Mouse (Mus musculus): ENCODE data around the gene Cabp2. TPM values are rescaled to one million over a fixed set of nuclear protein-coding genes. Genes with fewer than 3 reads are reported as not detected.
"Not testable (repeated sequence)": the region's sequence is repeated elsewhere in the genome, so short reads cannot be mapped to it uniquely, and the experiment has no call there.

The Cabp2 gene
- polyA plus RNA-seq, 1 experiment from 2014 or later, result not detected

- not testable (repeated sequence) for H3K4me3 ChIP-seq (ENCODE audit: control insufficient read depth in 1 of 2, insufficient read depth in 1 of 2, low read depth in 1 of 2, low read length in 2 of 2); H3K4me2 ChIP-seq (ENCODE audit: low read length); ATAC-seq (ENCODE audit: insufficient number of reproducible peaks, insufficient read depth, low FRiP score, low read depth); H3K4me1 ChIP-seq (ENCODE audit: control insufficient read depth in 2 of 2, insufficient read depth in 2 of 2, low read length in 2 of 2); H3K9me3 ChIP-seq (ENCODE audit: control insufficient read depth, low read length); H3K36me3 ChIP-seq (ENCODE audit: control insufficient read depth, insufficient read depth, low read length); H3K9ac ChIP-seq (ENCODE audit: low read length); H3K27ac ChIP-seq (replicated peaks in 1 of 2; ENCODE audit: control insufficient read depth in 1 of 2, insufficient read depth in 1 of 2, low read depth in 2 of 2, low read length in 2 of 2); H3K27me3 ChIP-seq (ENCODE audit: control insufficient read depth, insufficient read depth, low read length)
- 84% methylated on average over 5 of the region's 5 CpGs for WGBS
Measured at GRCm38 (mm10) chr19:4049069-4049468, 32.3 kb upstream of the Cabp2 start.

- H3K27me3 ChIP-seq (ENCODE audit: control insufficient read depth, insufficient read depth, low read length), result no peaks in the 10 kb centered on the region
- ATAC-seq (ENCODE audit: insufficient number of reproducible peaks, insufficient read depth, low FRiP score, low read depth), result no peak
- 93% methylated on average over 5 of the region's 5 CpGs for WGBS
- H3K4me3 ChIP-seq (ENCODE audit: control insufficient read depth in 1 of 2, insufficient read depth in 1 of 2, low read depth in 1 of 2, low read length in 2 of 2), result no peak overlapping the region
- peaks cover under 1 to 8% of the 10 kb centered on the region in 2 experiments; a peak in 2 of 4 replicates for H3K4me1 ChIP-seq (ENCODE audit: control insufficient read depth in 2 of 2, insufficient read depth in 2 of 2, low read length in 2 of 2)
- H3K9ac ChIP-seq (ENCODE audit: low read length), result no peak overlapping the region
- no peak overlapping the region for H3K4me2 ChIP-seq (ENCODE audit: low read length)
- no peaks in the 10 kb centered on the region for H3K9me3 ChIP-seq (ENCODE audit: control insufficient read depth, low read length)
- H3K27ac ChIP-seq (replicated peaks in 1 of 2; ENCODE audit: control insufficient read depth in 1 of 2, insufficient read depth in 1 of 2, low read depth in 2 of 2, low read length in 2 of 2), result no peak overlapping the region
- H3K36me3 ChIP-seq (ENCODE audit: control insufficient read depth, insufficient read depth, low read length), result no peaks in the 10 kb centered on the region
Measured at GRCm38 (mm10) chr19:4051016-4051415, 30.4 kb upstream of the Cabp2 start.

GRCm38 (mm10) chr19:4051741-4052515, 29.4 kb upstream of the Cabp2 start:
- Histone ChIP-seq H3K27me3 (ENCODE audit: control insufficient read depth, insufficient read depth, low read length) (no peaks in the 10 kb centered on the region), H3K9ac (ENCODE audit: low read length) (no peak overlapping the region), H3K27ac (replicated peaks in 1 of 2; ENCODE audit: control insufficient read depth in 1 of 2, insufficient read depth in 1 of 2, low read depth in 2 of 2, low read length in 2 of 2) (no peak overlapping the region), H3K4me2 (ENCODE audit: low read length) (no peak overlapping the region), H3K4me3 (ENCODE audit: control insufficient read depth in 1 of 2, insufficient read depth in 1 of 2, low read depth in 1 of 2, low read length in 2 of 2) (no peak overlapping the region), H3K36me3 (ENCODE audit: control insufficient read depth, insufficient read depth, low read length) (no peaks in the 10 kb centered on the region), H3K9me3 (ENCODE audit: control insufficient read depth, low read length) (no peaks in the 10 kb centered on the region), H3K4me1 (ENCODE audit: control insufficient read depth in 2 of 2, insufficient read depth in 2 of 2, low read length in 2 of 2) (peaks cover 9 to 13% of the 10 kb centered on the region in 2 experiments; a peak in 3 of 4 replicates)
- ATAC-seq (ENCODE audit: insufficient number of reproducible peaks, insufficient read depth, low FRiP score, low read depth), result no peak; the same call in 1 of the 2 replicates
- 45% methylated on average over 10 of the region's 10 CpGs for WGBS

GRCm38 (mm10) chr19:4052516-4053030, 28.8 kb upstream of the Cabp2 start:
- H3K4me2 ChIP-seq (ENCODE audit: low read length), result no peak overlapping the region
- no peak overlapping the region for H3K27ac ChIP-seq (replicated peaks in 1 of 2; ENCODE audit: control insufficient read depth in 1 of 2, insufficient read depth in 1 of 2, low read depth in 2 of 2, low read length in 2 of 2)
- 68% methylated on average over 5 of the region's 5 CpGs for WGBS
- ATAC-seq (ENCODE audit: insufficient number of reproducible peaks, insufficient read depth, low FRiP score, low read depth), result no peak
- H3K36me3 ChIP-seq (ENCODE audit: control insufficient read depth, insufficient read depth, low read length), result no peaks in the 10 kb centered on the region
- no peak overlapping the region for H3K9ac ChIP-seq (ENCODE audit: low read length)
- peaks cover 10 to 13% of the 10 kb centered on the region in 2 experiments; a peak in 3 of 4 replicates for H3K4me1 ChIP-seq (ENCODE audit: control insufficient read depth in 2 of 2, insufficient read depth in 2 of 2, low read length in 2 of 2)
- H3K9me3 ChIP-seq (ENCODE audit: control insufficient read depth, low read length), result no peaks in the 10 kb centered on the region
- no peak overlapping the region for H3K4me3 ChIP-seq (ENCODE audit: control insufficient read depth in 1 of 2, insufficient read depth in 1 of 2, low read depth in 1 of 2, low read length in 2 of 2)
- no peaks in the 10 kb centered on the region for H3K27me3 ChIP-seq (ENCODE audit: control insufficient read depth, insufficient read depth, low read length)

GRCm38 (mm10) chr19:4054613-4055012, 26.8 kb upstream of the Cabp2 start:
- Histone ChIP-seq H3K4me2 (ENCODE audit: low read length) (no peak overlapping the region), H3K9ac (ENCODE audit: low read length) (no peak overlapping the region), H3K36me3 (ENCODE audit: control insufficient read depth, insufficient read depth, low read length) (no peaks in the 10 kb centered on the region), H3K27ac (replicated peaks in 1 of 2; ENCODE audit: control insufficient read depth in 1 of 2, insufficient read depth in 1 of 2, low read depth in 2 of 2, low read length in 2 of 2) (no peak overlapping the region), H3K4me1 (ENCODE audit: control insufficient read depth in 2 of 2, insufficient read depth in 2 of 2, low read length in 2 of 2) (peaks cover 10 to 13% of the 10 kb centered on the region in 2 experiments), H3K27me3 (ENCODE audit: control insufficient read depth, insufficient read depth, low read length) (no peaks in the 10 kb centered on the region), H3K9me3 (ENCODE audit: control insufficient read depth, low read length) (no peaks in the 10 kb centered on the region), H3K4me3 (ENCODE audit: control insufficient read depth in 1 of 2, insufficient read depth in 1 of 2, low read depth in 1 of 2, low read length in 2 of 2) (no peak overlapping the region)
- WGBS, result 80% methylated on average over 5 of the region's 5 CpGs
- no peak for ATAC-seq (ENCODE audit: insufficient number of reproducible peaks, insufficient read depth, low FRiP score, low read depth)

- Histone ChIP-seq H3K4me2 (ENCODE audit: low read length) (no peak overlapping the region), H3K4me3 (ENCODE audit: control insufficient read depth in 1 of 2, insufficient read depth in 1 of 2, low read depth in 1 of 2, low read length in 2 of 2) (no peak overlapping the region), H3K4me1 (ENCODE audit: control insufficient read depth in 2 of 2, insufficient read depth in 2 of 2, low read length in 2 of 2) (peaks cover 10 to 13% of the 10 kb centered on the region in 2 experiments), H3K36me3 (ENCODE audit: control insufficient read depth, insufficient read depth, low read length) (no peaks in the 10 kb centered on the region), H3K27ac (replicated peaks in 1 of 2; ENCODE audit: control insufficient read depth in 1 of 2, insufficient read depth in 1 of 2, low read depth in 2 of 2, low read length in 2 of 2) (no peak overlapping the region), H3K27me3 (ENCODE audit: control insufficient read depth, insufficient read depth, low read length) (no peaks in the 10 kb centered on the region), H3K9ac (ENCODE audit: low read length) (no peak overlapping the region), H3K9me3 (ENCODE audit: control insufficient read depth, low read length) (no peaks in the 10 kb centered on the region)
- WGBS, result 68% methylated on average over 8 of the region's 8 CpGs
- no peak for ATAC-seq (ENCODE audit: insufficient number of reproducible peaks, insufficient read depth, low FRiP score, low read depth)
Measured at GRCm38 (mm10) chr19:4055216-4055946, 26.0 kb upstream of the Cabp2 start.

- no peak overlapping the region for H3K4me3 ChIP-seq (ENCODE audit: control insufficient read depth in 1 of 2, insufficient read depth in 1 of 2, low read depth in 1 of 2, low read length in 2 of 2)
- H3K9me3 ChIP-seq (ENCODE audit: control insufficient read depth, low read length), result no peaks in the 10 kb centered on the region
- H3K4me1 ChIP-seq (ENCODE audit: control insufficient read depth in 2 of 2, insufficient read depth in 2 of 2, low read length in 2 of 2), result peaks cover 10 to 13% of the 10 kb centered on the region in 2 experiments
- H3K4me2 ChIP-seq (ENCODE audit: low read length), result no peak overlapping the region
- WGBS, result 44% methylated on average over 15 of the region's 15 CpGs
- H3K27me3 ChIP-seq (ENCODE audit: control insufficient read depth, insufficient read depth, low read length), result no peaks in the 10 kb centered on the region
- no peak for ATAC-seq (ENCODE audit: insufficient number of reproducible peaks, insufficient read depth, low FRiP score, low read depth)
- H3K9ac ChIP-seq (ENCODE audit: low read length), result peak overlapping the region; percentile 27; the same call in 1 of the 2 replicates
- no peak overlapping the region for H3K27ac ChIP-seq (replicated peaks in 1 of 2; ENCODE audit: control insufficient read depth in 1 of 2, insufficient read depth in 1 of 2, low read depth in 2 of 2, low read length in 2 of 2)
- H3K36me3 ChIP-seq (ENCODE audit: control insufficient read depth, insufficient read depth, low read length), result no peaks in the 10 kb centered on the region
Measured at GRCm38 (mm10) chr19:4055947-4056693, 25.3 kb upstream of the Cabp2 start.

All from heart, embryonic 14.5 days (tissue).